Mouse (Mus musculus) left cerebral cortex, adult 9 months (tissue): ENCODE measurements around the gene Spata18.
A peak's percentile ranks its signal among the peaks of the same experiment; 100 is the strongest.

Experiments
- DNase-seq, 2 experiments: peaks; one replicate each; pipeline ENCODE4 v3.0.0; 2022; ENCODE audit warnings: low spot score in 2 of 2

Gene Spata18

GRCm38 (mm10) chr5:73666695-73667094, 15.5 kb downstream of the Spata18 start:
- no peak for DNase-seq

GRCm38 (mm10) chr5:73667877-73668276, 16.7 kb downstream of the Spata18 start:
- no peak for DNase-seq

DNA sequence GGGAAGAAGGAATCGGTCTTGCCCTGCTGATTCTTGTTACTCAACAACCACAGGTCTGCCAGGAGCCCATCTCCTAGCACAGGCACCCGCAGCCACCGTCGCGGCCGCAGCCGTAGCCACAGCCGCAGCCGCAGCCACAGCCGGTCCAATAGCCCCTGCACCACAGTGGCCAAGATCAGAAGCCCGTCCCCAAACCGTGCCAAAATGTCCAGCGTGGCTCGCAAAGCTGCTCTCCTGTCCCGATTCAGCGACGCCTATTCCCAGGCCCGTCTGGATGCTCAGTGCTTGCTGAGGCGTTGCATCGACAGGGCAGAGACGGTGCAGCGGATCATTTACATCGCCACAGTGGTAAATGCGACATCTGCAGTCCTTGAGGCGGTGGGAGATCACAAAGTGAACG, 18.2 kb downstream of the Spata18 start:
- DNase-seq: no peak

- DNase-seq: no peak
Observed at GRCm38 (mm10) chr5:73675604-73676003, 24.4 kb downstream of the Spata18 start.

DNA sequence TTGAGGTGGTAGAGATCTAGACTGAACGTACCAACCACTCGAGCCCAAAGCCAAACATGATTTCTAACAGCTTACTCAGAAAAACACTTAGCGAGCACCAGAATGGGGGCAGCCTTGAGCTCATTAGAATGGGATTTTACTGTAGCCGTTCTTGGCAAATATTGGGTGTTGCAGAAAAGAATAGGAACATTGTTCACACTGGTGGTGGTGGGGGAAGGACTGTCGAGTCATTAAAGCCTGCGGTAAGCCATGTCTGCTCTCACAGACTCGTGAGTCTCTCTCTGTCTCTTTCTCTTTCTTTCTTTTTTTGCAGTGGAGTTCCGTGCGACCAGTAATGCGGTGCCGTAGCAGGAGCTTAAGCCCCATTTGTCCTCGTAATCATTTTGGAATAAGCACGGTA, 25.4 kb downstream of the Spata18 start:
- peak in 1 of 2 experiments; percentile 19 for DNase-seq

DNA sequence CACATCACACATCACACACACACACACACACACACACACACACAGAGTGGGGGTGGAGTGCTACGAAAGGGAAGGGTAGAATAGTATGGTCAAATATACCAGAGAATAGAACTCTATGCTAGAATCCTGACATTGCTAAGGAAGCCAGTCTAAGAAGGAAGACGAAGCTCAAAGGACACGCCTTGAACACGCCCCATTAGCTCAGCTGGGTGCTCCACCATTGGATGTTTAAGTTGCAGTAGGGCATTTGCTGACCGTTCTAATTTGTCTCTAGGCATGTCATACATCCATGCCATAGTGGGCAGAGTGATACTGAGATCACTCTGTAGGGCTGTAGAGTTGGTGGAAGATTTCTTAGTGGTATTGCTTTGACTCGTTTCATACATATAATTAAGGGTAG, 32.0 kb downstream of the Spata18 start:
- no peak for DNase-seq

DNA sequence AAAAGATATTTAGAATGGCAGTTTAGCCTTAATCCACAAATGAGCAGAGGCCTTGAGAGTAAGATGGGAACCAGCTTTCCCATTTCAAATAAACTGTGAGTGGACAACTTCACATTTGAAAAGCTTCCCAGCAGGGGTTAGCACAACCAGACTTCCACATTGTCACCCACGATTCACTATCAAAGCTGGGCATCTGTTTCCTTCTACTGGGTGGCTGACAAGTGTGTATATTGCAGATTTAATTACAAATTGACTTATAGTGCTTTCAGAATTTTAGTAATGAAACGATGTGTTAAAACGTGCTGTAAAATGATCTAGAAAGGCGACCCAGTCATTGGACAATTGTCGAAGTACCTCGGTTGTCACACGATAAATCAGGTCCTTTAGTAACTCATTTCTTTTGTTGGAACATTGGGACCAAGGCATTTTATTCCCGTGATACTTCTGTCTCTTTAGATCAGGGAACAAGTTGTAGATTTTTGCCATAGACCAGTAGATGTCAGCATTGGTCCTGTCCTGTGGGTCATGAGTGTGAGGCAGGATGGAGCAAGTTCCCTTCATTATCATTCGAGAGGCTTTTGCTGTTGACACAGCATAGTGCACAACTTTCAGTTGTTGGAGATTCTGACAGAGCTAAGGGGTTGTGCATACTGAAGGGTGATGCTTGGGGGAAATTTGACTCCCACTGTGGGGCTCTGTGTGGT, 32.7 kb downstream of the Spata18 start:
- no peak for DNase-seq

GRCm38 (mm10) chr5:73686149-73686548, 35.0 kb downstream of the Spata18 start:
- DNase-seq: no peak

GRCm38 (mm10) chr5:73688576-73688975, 37.4 kb downstream of the Spata18 start:
- DNase-seq: no peak

GRCm38 (mm10) chr5:73690146-73690545, 39.0 kb downstream of the Spata18 start:
- DNase-seq: no peak

- no peak for DNase-seq
Observed at GRCm38 (mm10) chr5:73691723-73692520, 40.7 kb downstream of the Spata18 start.

GRCm38 (mm10) chr5:73693778-73694177, 42.6 kb downstream of the Spata18 start:
- DNase-seq: no peak

- no peak for DNase-seq
Observed at GRCm38 (mm10) chr5:73694254-73695015, 43.3 kb downstream of the Spata18 start.

DNA sequence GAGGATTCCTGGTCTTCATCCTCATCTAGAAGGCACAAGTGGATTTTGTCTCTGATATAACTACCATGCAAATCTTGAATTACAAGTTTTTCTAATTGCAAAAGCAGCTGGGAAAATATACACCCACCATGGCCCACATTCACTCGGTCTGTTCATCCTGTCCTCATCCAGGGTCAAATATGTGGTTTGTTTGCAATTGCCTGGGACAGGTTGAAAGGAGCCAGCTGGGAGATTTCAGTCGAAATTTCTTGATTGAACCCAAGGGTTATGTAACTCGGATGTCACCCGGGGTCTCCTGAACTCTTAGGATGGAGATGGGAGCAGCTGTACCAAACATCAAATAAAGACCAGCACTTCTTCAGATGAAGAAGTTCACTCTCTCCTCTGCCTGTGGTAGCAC, 46.5 kb downstream of the Spata18 start:
- no peak for DNase-seq

DNA sequence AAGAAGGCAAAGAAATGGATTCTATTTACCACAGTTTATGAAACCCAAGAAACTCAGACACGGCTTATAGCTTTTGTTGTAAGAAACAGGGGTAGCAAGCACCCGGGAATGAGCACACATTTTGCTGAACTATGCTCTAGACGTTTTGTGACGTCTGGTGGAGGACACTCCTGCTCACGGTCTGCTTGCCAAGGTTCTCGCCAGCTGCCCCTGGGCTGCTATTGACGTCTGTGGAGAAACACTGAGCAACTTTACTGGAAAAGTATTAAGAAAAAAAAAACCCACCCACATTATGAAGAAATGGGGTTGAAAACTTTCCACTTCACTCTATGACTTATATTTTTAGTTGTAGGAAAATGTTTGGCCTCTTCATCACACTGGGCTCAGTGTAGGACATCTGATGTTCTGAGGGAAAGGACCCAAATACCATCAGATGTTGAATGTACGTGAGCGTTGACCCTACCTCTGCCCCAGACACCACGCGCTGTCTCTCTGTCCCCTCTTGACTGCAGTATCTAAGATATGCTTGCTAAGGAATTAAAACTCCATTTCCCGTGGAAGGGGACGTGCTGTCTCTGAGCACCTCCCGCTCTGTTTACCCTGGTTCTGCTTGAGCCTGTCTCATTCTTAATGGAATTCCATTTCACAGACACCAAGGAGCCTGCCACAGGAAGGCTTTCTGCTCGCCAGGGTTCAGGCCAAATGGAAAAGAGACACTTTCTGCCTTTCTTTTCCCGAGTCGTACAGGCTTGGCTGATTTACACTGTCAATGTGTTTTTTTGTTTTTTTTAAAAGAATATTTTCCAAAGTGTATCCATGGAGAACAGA, 50.1 kb downstream of the Spata18 start:
- no peak for DNase-seq

DNA sequence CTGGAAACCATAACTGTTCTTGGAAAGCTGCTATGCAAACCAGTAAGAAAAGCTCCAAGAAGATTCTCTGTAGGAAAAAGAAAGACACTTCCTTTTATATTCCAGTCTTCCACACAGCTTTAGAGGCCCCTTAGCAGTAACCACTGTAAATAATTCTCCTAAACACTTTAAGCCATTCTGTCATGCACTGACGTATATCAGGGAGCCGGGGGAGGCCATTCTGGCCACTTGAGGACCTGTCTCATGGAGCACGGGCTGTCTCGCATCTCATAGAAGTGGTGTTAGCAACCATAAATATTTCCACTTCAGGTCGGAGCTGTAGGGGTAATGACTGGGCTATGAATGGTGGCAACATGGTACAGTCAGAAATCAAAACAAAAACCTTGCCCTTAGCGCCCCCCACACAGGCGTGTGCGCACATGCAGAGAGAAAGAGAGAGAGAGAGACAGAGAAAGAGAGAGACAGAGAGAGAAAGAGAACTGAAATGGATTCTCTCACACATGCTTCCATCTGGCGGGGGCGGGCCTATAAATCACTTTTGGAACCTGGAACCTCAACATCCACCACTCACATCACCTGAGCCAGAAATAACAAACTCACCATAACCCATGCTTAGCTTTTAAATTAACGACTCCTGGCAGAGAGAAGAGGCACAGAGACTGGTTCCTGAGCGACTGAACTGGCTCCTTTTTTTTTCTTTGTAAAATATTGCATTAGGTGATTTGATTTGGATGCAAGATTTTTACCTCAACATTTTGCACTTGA, 50.9 kb downstream of the Spata18 start:
- no peak for DNase-seq

- DNase-seq: no peak
Observed at GRCm38 (mm10) chr5:73703096-73703495, 51.9 kb downstream of the Spata18 start.

DNA sequence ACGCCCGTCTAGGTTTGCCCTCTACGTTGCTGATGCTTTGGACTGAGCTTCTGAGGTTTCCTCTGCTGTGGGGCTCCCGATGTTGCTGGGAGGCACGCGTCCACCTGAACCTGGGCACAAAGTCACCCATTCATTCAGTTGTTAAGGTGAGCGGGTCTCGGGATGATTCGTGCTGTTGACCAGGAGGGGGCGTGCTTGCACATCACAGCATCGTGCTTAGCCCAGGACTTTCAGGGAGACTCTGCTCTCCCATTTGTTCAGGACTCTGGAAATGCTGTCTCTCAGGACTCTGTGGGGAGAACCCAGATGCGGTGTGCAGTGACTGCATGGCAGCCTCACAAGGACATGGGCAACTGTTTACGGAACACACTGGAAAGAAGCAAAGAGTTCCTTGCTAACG, 53.1 kb downstream of the Spata18 start:
- no peak for DNase-seq

GRCm38 (mm10) chr5:73704757-73705156, 53.6 kb downstream of the Spata18 start:
- no peak for DNase-seq

GRCm38 (mm10) chr5:73705290-73705689, 54.1 kb downstream of the Spata18 start:
- DNase-seq: no peak

DNA sequence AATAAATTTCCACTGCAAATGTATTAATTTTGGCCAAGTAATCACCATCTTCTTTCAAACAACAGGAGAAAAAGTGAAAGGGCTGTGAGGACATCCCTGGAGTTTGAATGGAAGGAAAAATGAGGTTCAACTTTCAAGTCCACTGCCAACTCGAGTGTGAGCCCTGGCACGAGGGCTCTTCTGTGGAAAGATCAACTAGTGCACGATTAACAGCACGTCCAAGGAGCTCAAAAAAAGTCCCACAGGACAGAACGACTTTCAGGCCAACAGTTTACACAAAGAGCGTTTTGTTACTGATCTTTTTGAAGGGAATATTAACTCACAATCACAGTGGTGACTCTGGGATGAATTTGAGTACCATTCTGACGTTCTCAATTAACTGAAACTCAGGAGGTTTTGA, 61.7 kb downstream of the Spata18 start:
- DNase-seq: no peak
